Mouse (Mus musculus): Measurements from ENCODE around the gene Morn1. TPM values are rescaled to one million over a fixed set of nuclear protein-coding genes. Genes with fewer than 3 reads are reported as not detected.

Morn1 gene
- polyA plus RNA-seq, 1 experiment from 2014 or later, result 7.1 TPM

DNA sequence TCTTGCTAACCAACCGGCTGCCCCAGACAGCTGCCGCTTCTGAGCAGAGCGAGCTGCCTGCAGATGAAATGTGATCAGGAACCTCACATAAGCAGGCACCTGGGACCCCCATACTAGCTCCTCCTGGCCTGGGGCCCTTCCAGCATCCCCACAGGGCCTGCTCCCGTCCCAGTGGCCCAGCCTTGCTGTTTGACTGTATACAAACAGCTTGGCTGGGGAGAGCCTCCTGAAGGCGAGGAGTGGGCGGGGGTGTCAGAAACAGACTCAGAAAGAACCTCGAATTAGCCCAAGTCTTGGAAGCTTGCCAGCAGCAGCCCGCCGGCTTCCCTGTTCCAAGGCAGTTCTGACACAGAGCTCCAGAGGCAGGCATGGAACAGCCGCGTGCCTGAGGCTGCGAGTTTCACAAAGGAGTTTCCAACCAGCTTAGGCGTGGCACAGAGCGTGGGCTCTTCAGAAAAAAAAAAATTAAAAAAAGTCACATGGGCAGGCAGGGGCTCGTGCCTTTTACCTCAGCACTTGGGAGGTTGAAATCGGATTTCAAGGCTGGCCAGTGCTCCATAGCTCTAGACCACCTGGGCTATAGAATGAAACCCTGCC is 36.2 kb downstream of the Morn1 start:
- H3K9ac ChIP-seq, result no peak overlapping the region; the same call in 1 of the 2 replicates

GRCm38 (mm10) chr4:155123868-155124534 is 37.6 kb downstream of the Morn1 start:
- H3K27ac ChIP-seq, result no peak overlapping the region
- 79% methylated on average over 9 of the region's 9 CpGs for WGBS

More for the DNA sequence above, 36.2 kb downstream of the Morn1 start:
- H3K27me3 ChIP-seq, result no peaks in the 10 kb centered on the region
- H3K4me2 ChIP-seq, result peak overlapping the region; percentile 21; the same call in 1 of the 2 replicates
- ATAC-seq (ENCODE audit: low FRiP score), result peak; percentile 55
- peak overlapping the region; percentile 77 for H3K27ac ChIP-seq
- peaks cover 54% of the 10 kb centered on the region for H3K4me1 ChIP-seq (replicated peaks)
- no peak overlapping the region for H3K4me3 ChIP-seq
- H3K9me3 ChIP-seq, result no peaks in the 10 kb centered on the region
- WGBS, result 22% methylated on average over 16 of the region's 16 CpGs
- no peaks in the 10 kb centered on the region for H3K36me3 ChIP-seq

DNA sequence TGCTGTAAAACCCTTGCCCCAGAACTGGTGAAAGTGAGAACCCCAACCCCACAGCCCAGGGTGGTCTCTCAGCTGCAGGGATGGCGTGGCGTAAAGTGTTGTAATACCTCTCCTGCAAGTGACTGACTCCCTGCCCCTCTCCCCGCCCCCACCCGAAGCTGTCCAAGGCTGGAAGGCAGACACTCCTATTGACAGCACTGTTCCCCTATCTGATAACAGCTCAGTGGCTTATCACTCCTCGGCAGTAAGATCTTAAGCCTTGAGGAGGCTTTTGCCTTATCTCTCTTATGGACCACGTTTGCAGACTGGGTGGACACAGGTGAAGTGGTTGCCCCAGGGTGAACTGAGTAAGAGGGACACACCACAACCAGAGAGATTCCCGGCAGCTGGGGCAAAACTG is 38.9 kb downstream of the Morn1 start:
- ATAC-seq (ENCODE audit: low FRiP score), result no peak
- Histone ChIP-seq H3K4me3 (no peak overlapping the region), H3K27ac (no peak overlapping the region), H3K4me1 (replicated peaks) (peaks cover 67% of the 10 kb centered on the region), H3K36me3 (no peaks in the 10 kb centered on the region), H3K9me3 (no peaks in the 10 kb centered on the region), H3K9ac (no peak overlapping the region), H3K27me3 (no peaks in the 10 kb centered on the region), H3K4me2 (no peak overlapping the region)
- WGBS, result 76% methylated on average over 7 of the region's 7 CpGs

More at GRCm38 (mm10) chr4:155123868-155124534, 37.6 kb downstream of the Morn1 start:
- H3K9ac ChIP-seq, result 0 out of 2 replicates have a peak overlapping the region, but pooled peaks have one; percentile 2
- H3K4me1 ChIP-seq (replicated peaks), result peaks cover 55% of the 10 kb centered on the region
- no peak for ATAC-seq (ENCODE audit: low FRiP score)
- H3K4me2 ChIP-seq, result no peak overlapping the region
- H3K9me3 ChIP-seq, result no peaks in the 10 kb centered on the region
- H3K36me3 ChIP-seq, result no peaks in the 10 kb centered on the region
- H3K4me3 ChIP-seq, result no peak overlapping the region
- no peaks in the 10 kb centered on the region for H3K27me3 ChIP-seq

GRCm38 (mm10) chr4:155126194-155126593 is 39.8 kb downstream of the Morn1 start:
- no peaks in the 10 kb centered on the region for H3K36me3 ChIP-seq
- WGBS, result 87% methylated on average over 5 of the region's 5 CpGs
- ATAC-seq (ENCODE audit: low FRiP score), result no peak
- H3K27ac ChIP-seq, result 0 out of 2 replicates have a peak overlapping the region, but pooled peaks have one; percentile 35
- no peak overlapping the region for H3K9ac ChIP-seq
- H3K27me3 ChIP-seq, result no peaks in the 10 kb centered on the region
- H3K4me2 ChIP-seq, result no peak overlapping the region
- H3K9me3 ChIP-seq, result no peaks in the 10 kb centered on the region
- peaks cover 67% of the 10 kb centered on the region for H3K4me1 ChIP-seq (replicated peaks)
- H3K4me3 ChIP-seq, result no peak overlapping the region

DNA sequence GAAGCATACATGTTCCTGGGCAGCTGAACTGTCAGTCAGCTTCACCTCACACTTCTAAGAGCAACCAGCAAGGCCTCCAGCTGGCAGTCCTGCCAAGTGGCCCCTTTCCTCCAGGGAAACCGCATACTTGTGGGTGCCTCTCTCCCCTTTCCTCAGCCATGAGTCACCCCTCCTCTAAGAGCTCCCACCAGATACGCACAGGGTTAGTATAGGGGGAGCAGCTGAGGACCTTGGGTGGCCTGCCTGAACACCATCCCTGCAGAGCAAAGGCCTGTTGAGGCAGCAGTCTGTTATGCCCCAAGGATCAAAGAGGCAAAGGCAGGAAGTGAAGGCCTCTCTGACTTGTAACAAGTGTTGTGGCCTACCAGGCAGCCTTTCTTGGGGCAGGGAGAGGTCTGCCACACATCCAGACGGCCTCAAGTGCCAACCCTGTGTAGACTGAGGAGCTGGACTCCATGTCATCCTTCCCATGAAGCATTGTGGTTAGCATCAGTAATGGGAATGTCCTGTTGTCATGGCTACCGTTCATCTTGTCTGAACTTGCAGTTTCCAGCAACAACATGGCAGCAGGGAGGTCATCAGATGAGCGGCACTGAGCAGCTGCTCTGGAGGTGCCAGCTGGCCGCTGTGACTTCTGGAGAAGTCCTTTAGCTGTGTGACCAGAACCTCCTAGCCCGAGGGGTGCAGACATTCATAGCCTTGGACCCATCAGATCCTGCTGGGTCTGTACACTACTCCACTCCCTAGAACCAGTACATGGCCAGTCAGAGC is 40.4 kb downstream of the Morn1 start:
- Histone ChIP-seq H3K36me3 (no peaks in the 10 kb centered on the region), H3K4me3 (no peak overlapping the region), H3K9ac (no peak overlapping the region), H3K27me3 (no peaks in the 10 kb centered on the region), H3K4me1 (replicated peaks) (peaks cover 62% of the 10 kb centered on the region), H3K9me3 (no peaks in the 10 kb centered on the region), H3K27ac (peak overlapping the region; percentile 35; the same call in 1 of the 2 replicates), H3K4me2 (no peak overlapping the region)
- ATAC-seq (ENCODE audit: low FRiP score), result no peak
- WGBS, result 64% methylated on average over 7 of the region's 7 CpGs

GRCm38 (mm10) chr4:155128411-155128810 is 42.0 kb downstream of the Morn1 start:
- 94% methylated on average over 15 of the region's 15 CpGs for WGBS
- H3K36me3 ChIP-seq, result no peaks in the 10 kb centered on the region
- H3K4me1 ChIP-seq (replicated peaks), result peaks cover 48% of the 10 kb centered on the region
- H3K4me2 ChIP-seq, result no peak overlapping the region
- H3K27me3 ChIP-seq, result no peaks in the 10 kb centered on the region
- ATAC-seq (ENCODE audit: low FRiP score), result no peak
- no peaks in the 10 kb centered on the region for H3K9me3 ChIP-seq
- no peak overlapping the region for H3K27ac ChIP-seq
- no peak overlapping the region for H3K9ac ChIP-seq
- H3K4me3 ChIP-seq, result no peak overlapping the region

GRCm38 (mm10) chr4:155129132-155129917 is 42.9 kb downstream of the Morn1 start:
- H3K27ac ChIP-seq, result 0 out of 2 replicates have a peak overlapping the region, but pooled peaks have one; percentile 44
- no peaks in the 10 kb centered on the region for H3K27me3 ChIP-seq
- H3K36me3 ChIP-seq, result no peaks in the 10 kb centered on the region
- WGBS, result 95% methylated on average over 10 of the region's 10 CpGs
- no peak overlapping the region for H3K4me3 ChIP-seq
- no peak for ATAC-seq (ENCODE audit: low FRiP score)
- H3K4me1 ChIP-seq (replicated peaks), result peaks cover 52% of the 10 kb centered on the region
- H3K9me3 ChIP-seq, result no peaks in the 10 kb centered on the region
- H3K4me2 ChIP-seq, result no peak overlapping the region
- 0 out of 2 replicates have a peak overlapping the region, but pooled peaks have one; percentile 8 for H3K9ac ChIP-seq

DNA sequence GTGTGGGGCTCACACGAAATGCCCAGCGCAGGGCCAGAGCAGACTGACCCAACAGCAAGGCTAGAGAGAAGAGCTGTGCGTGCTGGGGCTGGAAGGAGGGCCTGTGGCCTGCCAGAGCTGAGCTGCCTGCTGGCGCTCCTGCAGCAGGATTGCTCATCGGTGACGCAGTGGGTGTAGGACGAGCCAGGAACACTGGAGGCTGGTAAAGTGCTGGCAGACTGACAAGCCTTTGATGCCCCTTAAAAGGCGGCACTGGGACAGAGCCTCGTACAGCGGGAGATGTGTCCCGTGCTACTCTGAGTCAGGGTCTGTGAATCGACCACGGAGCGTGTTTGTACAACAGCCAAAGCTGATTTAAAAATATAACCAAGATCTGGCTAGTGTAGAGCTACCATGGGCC is 43.6 kb downstream of the Morn1 start:
- no peaks in the 10 kb centered on the region for H3K27me3 ChIP-seq
- H3K9me3 ChIP-seq, result no peaks in the 10 kb centered on the region
- peak overlapping the region; percentile 44; the same call in 1 of the 2 replicates for H3K27ac ChIP-seq
- H3K4me3 ChIP-seq, result no peak overlapping the region
- no peak overlapping the region for H3K4me2 ChIP-seq
- H3K9ac ChIP-seq, result no peak overlapping the region
- ATAC-seq (ENCODE audit: low FRiP score), result 0 out of 2 replicates have a peak, but pooled peaks have one; percentile 7
- 67% methylated on average over 14 of the region's 14 CpGs for WGBS
- H3K36me3 ChIP-seq, result no peaks in the 10 kb centered on the region
- H3K4me1 ChIP-seq (replicated peaks), result peaks cover 52% of the 10 kb centered on the region

DNA sequence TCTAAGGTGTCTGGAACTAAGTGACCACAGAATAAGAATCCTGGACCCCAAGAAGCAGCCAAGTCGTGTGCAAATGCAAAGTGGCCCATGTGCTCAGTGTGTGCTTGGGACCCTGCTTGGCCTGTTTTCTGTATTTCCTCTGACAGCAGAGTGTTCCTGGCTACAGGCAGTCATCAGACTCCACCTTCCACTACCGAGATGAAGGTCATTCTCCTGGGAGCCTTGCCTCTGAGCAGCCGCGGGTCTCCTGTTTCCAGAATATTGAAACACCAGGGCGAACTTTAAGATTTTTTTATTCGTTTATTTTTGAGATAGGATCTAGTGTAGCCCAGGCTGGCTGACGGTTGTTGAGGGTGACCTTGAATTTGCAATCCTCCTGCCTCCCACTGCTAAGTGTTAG is 44.2 kb downstream of the Morn1 start:
- Histone ChIP-seq H3K27me3 (no peaks in the 10 kb centered on the region), H3K9me3 (no peaks in the 10 kb centered on the region), H3K9ac (no peak overlapping the region), H3K36me3 (no peaks in the 10 kb centered on the region), H3K27ac (0 out of 2 replicates have a peak overlapping the region, but pooled peaks have one; percentile 44), H3K4me1 (replicated peaks) (peaks cover 55% of the 10 kb centered on the region), H3K4me2 (no peak overlapping the region), H3K4me3 (no peak overlapping the region)
- 80% methylated on average over 7 of the region's 7 CpGs for WGBS
- ATAC-seq (ENCODE audit: low FRiP score), result no peak

DNA sequence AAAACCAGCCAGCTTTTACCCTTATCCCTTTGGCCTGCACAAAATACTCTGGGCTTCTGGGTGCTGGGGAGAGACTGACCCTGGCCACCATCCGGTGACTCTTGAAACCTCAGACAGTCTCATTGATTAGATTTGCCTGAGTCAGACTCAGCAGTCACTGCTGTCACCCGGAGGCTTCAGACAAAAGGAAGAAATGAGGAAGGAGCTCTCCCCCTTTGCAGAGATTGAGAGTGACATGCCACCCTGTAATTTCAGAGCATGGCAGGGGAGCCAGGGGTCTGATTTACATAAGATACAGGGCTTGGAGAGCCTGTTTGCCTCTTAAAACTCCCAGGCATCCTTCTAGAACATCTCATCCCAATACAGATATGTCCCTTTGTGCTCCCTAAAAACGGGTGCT is 46.8 kb downstream of the Morn1 start:
- WGBS, result 39% methylated on average over 3 of the region's 3 CpGs
- ATAC-seq (ENCODE audit: low FRiP score), result no peak
- no peak overlapping the region for H3K4me3 ChIP-seq
- no peaks in the 10 kb centered on the region for H3K36me3 ChIP-seq
- H3K27me3 ChIP-seq, result no peaks in the 10 kb centered on the region
- peak overlapping the region; percentile 66; the same call in 1 of the 2 replicates for H3K27ac ChIP-seq
- H3K4me2 ChIP-seq, result no peak overlapping the region
- no peak overlapping the region for H3K9ac ChIP-seq
- peaks cover 55% of the 10 kb centered on the region for H3K4me1 ChIP-seq (replicated peaks)
- no peaks in the 10 kb centered on the region for H3K9me3 ChIP-seq

- Histone ChIP-seq H3K4me3 (no peak overlapping the region), H3K9ac (peak overlapping the region; percentile 36), H3K4me1 (replicated peaks) (peaks cover 56% of the 10 kb centered on the region), H3K36me3 (no peaks in the 10 kb centered on the region), H3K27me3 (no peaks in the 10 kb centered on the region), H3K9me3 (no peaks in the 10 kb centered on the region), H3K27ac (peak overlapping the region; percentile 66), H3K4me2 (no peak overlapping the region)
- no peak for ATAC-seq (ENCODE audit: low FRiP score)
- 41% methylated on average over 20 of the region's 20 CpGs for WGBS
Observed at GRCm38 (mm10) chr4:155133658-155134417, 47.5 kb downstream of the Morn1 start.
